Mouse (Mus musculus) spleen, adult 18-20 months (tissue): ENCODE data around the gene Arhgap24.

Experiments
- DNase-seq, 2 experiments: peaks; one replicate each; pipeline ENCODE4 v3.0.0; 2022; ENCODE audit warnings: mixed read lengths in 2 of 2

Arhgap24 gene

DNA sequence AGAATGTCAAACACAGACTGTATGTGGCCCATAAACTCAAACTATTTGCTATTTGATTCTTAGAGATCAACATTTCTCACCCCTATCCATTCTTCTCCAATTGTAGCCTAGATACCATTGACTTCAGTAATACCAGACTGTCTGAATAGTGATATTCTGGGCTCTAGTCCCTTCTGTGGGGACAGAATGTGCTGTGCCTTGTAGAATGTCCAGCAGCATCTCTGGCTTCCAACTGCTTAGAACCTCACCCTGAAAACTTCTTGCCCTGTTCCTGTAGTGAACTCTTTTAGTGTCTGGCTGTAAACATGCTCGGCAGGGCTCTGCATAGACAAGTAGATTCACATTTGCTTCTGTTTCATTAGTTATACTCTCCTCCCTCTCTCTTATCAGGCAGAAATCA is 110.2 kb downstream of the Arhgap24 start:
- DNase-seq, result no peak

GRCm38 (mm10) chr5:102593058-102593457 is 111.9 kb downstream of the Arhgap24 start:
- DNase-seq, result no peak

DNA sequence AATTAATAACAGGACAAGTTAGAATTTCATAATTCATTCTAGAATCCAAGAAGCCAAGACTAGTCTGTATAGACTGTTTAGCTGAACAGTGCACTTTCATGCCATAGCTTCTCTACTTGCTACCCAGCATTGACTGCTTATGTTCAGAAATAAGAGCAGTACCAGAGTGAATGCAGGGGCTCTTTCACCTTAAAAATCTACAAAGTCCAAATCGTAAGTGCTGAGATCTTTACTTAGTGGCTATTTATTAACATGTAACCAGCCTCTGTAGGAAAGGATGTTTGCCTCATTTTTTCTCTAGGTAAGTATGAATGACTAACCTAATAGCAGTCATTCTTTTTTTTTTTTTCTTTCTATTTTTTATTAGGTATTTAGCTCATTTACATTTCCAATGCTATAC is 117.9 kb downstream of the Arhgap24 start:
- DNase-seq, result no peak

DNA sequence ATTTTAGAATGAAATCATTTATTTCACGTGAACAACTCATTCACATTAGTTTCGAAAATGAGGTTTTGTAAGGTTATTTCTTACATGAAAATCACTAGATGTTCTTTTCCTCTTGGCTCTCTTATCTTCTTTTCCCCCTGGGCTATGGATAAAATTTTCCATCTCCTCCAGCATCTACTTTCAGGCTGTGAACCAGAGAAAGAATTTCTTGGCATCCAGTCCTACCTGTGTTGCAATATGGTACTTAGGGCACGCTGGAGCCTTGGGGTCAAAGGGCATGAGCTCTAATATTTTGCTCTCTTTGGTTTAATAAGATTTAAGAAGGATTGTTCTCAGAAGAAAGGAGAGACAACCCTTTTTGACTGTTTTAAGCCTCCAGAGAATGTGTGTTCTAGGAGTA is 132.4 kb downstream of the Arhgap24 start:
- DNase-seq, result no peak

GRCm38 (mm10) chr5:102614081-102614480 is 132.9 kb downstream of the Arhgap24 start:
- no peak for DNase-seq

GRCm38 (mm10) chr5:102615249-102615648 is 134.1 kb downstream of the Arhgap24 start:
- DNase-seq, result no peak

DNA sequence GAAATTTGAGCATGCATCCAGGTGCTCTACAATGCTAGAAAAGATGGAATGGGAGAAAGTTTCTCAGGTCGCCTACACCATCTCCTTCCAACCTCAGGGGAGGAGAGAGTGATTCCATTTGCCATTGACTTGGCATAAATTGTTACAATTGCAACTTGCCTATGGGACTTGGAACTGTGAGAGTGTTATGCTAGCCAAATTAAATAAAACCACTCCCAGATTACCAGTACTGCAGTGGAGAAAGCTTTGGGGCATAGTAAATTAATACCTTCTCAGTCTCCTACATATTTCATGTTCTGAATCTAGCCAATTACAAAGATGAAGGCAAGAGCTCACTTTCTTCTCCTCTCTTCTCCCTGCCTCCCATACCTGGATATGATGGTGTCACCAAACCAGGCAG is 139.8 kb downstream of the Arhgap24 start:
- no peak for DNase-seq

GRCm38 (mm10) chr5:102623807-102624435 is 142.7 kb downstream of the Arhgap24 start:
- DNase-seq, result no peak

GRCm38 (mm10) chr5:102626671-102627070 is 145.5 kb downstream of the Arhgap24 start:
- no peak for DNase-seq

- DNase-seq, result no peak
These were observed 148.2 kb downstream of the Arhgap24 start for GRCm38 (mm10) chr5:102629362-102629771.

DNA sequence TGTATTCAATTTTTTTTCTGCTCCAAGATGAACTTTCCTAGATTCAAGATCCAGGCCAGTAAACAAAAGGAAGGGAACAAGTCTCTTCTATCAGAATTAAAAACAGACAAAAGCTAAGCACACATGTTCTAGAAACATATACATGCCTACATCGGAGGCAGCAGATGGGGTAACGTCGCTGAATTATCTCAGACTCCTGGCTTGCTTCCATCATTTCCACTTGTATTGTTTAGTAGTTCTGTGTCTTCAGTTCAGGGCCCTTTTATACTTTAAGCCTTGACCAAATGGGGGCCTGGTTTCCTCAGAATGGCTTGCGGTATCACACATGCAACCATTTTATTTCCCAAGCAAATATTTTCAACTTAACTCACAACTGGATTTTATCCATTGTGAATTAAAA is 154.4 kb downstream of the Arhgap24 start:
- DNase-seq, result no peak

DNA sequence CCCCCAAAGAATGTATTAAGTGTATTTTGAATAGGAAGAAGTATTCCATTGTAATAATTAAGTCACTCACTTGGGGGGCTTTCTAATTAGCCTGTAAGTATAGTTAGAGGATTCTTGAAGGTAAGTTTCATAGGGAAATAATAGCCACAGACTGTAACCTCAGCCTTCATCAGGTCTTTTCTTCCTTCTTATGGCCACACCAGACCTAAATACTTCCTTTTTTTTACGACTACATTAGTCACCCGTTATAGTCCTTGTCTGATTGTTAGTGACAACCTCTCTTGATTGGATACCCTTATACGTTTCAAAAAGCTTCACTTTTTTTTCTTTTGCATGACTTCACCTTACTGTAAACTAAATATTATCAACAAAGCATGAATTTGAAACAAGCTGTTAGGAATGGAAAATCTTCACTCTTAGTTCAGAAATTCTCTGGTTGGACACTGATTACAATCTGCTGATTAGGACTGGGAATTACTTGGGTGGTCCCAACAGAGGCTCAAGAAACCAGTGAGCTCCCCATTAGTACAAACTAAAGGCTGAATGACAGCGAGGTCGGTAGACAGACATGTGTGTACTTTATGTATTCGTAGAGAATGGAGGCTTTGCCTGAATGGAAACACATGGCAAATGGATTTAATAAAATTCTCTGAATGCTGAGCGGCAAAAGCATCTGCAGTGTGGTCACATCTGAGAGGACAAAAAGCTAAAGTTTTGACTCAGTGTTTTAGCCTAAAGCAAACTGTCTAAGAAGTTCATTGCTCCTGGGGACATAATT is 158.8 kb downstream of the Arhgap24 start:
- DNase-seq, result no peak

DNA sequence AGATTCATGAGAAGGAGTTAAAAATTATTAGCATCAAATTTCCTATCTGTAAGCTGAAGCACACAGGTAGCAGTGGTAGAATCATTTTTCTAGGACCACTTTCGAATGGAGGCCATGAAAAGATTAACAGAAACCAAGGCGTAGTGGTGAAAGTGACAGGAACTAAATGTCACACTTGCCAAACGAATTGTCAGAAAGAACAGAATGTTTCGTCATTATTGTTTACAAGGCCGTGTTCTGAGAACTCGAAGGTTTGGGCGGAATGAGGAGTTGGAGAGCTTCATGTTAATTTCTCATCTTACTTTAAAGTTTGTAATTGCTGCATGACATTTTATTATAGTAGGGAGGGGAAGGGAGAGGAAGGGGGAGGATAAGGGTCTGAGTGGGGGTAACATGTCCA is 162.2 kb downstream of the Arhgap24 start:
- no peak for DNase-seq

DNA sequence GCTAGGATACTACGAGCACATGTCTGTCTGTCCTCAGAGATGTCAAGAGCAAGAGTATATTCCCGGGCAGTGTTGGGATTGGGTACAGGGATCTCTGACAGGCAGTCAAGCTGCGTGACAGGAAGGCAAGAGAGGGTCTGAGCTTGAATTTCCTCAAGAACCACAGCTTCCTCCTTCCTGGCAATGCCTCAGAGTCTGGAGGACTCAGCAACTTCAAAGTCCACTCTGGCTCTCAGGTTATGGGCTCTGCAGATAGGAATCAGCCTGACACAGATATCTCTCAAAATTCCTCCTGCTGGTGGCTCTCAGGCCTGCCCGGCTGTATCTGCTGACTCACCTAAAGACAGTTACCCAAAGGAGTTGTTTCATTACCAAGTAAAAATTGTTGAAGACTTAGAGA is 162.6 kb downstream of the Arhgap24 start:
- no peak for DNase-seq

DNA sequence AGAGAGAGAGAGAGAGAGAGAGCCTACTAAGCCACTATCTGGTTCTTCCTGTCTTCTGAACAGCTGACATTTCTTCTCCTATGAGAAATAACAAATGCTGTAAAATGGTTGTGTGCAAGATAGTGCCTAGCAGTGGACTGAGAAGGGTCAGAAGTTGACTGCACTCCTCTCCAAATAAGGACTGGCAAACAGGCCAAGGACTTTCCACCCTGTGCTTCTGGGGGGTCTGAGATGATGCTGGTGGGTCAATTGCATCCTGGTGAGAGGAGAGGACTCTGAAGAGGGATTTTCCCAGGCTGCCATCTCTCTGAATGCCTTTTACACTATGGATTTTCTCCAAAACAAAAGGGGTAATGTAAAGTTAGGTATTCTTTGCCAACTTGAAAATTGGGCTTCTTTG is 177.9 kb downstream of the Arhgap24 start:
- DNase-seq, result no peak

GRCm38 (mm10) chr5:102664988-102665726 is 184.0 kb downstream of the Arhgap24 start:
- no peak for DNase-seq

- no peak for DNase-seq
These were observed 185.7 kb downstream of the Arhgap24 start for GRCm38 (mm10) chr5:102666886-102667285.

DNA sequence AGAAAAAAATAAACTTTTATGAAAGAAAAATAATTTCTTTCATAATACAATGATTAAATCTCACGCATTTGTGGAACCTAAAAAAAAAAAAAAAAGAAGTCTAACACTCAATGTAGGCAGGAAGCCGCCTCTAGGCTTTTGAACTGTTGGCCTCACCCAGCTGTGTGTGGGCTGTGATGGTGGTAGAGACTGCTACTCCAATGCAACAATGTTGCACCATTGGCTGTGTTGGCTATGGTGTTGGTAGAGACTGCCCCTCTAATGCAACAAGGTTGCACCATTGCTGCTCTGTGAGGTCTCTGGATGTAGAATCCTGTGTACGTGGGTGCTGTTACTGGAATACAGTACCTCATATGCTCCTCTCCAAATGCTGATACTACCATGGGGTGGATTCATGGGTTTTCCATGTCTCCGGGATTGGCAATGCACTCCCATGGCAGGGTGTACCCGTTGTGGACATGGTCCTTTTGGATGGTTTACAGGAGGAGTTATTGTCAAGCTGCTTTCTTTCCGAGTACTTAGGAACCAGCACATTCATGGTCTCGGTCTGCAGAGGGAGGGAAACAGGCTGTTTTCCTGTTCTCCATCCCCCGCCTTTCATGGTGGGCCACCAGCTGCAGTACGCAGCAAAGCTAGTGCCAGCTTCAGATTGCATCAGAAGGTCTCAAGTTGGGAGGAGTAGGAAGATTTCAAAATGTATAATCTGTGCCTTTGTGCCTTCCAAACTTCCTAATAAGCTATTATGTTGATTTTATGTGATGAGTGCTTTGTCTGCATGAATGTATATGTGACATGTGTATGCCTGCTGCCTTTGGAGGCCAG is 186.8 kb downstream of the Arhgap24 start:
- DNase-seq, result no peak

- no peak for DNase-seq
These were observed 189.0 kb downstream of the Arhgap24 start for GRCm38 (mm10) chr5:102670206-102670605.

GRCm38 (mm10) chr5:102670731-102671345 is 189.6 kb downstream of the Arhgap24 start:
- no peak for DNase-seq

DNA sequence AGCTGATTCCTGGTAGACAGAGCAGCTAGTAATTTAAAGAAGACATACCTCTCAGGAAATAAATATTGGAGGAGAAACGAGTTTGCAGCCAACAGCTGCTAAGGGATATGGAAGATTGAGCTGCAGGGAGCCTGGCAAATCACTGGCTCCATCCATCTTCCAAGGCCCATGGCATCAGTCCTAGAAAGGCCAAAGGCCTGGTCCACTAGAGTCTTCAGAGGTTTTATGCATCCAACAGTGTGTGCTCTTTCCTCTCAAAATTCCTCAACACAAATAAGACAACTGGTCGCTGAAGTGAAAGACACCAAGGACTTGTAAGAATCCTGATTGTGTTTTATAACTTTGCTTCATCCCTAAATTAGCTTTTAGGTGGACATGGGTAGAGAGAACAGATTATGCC is 194.1 kb downstream of the Arhgap24 start:
- no peak for DNase-seq

- no peak for DNase-seq
These were observed 196.0 kb downstream of the Arhgap24 start for GRCm38 (mm10) chr5:102677176-102677575.
